Mouse (Mus musculus) CH12.LX (cell line): Measurements from ENCODE around the gene Cnot11. TPM values are rescaled to one million over a fixed set of nuclear protein-coding genes. Genes with fewer than 3 reads are reported as not detected.

ENCODE experiments used
- DNase-seq: peaks from one replicate; pipeline ENCODE4 v3.0.0-alpha.2; 2013; ENCODE audit errors: extremely low read depth
- H3K27ac ChIP-seq: 2 replicates; pipeline ENCODE4 v1.5.1; 2012; ENCODE audit warnings: low read depth, mild to moderate bottlenecking, control low read depth, moderate library complexity; ENCODE audit not compliant: insufficient read depth
- H3K27me3 ChIP-seq: replicated peaks from 2 replicates; pipeline ENCODE3; 2012; ENCODE audit warnings: inconsistent platforms
- H3K36me3 ChIP-seq, 2 experiments: replicated peaks in 1 of 2; 2 replicates each; pipeline versions ENCODE3 to v1.6.1; 2012; ENCODE audit warnings: inconsistent platforms in 1 of 2, low read length in 1 of 2, mild to moderate bottlenecking in 1 of 2, mixed read lengths in 1 of 2, moderate library complexity in 1 of 2; ENCODE audit not compliant: control insufficient read depth in 1 of 2, insufficient read depth in 1 of 2
- H3K4me1 ChIP-seq, 2 experiments: 2 replicates each; pipeline ENCODE4 v1.6.1; 2012; ENCODE audit warnings: inconsistent platforms in 1 of 2, moderate library complexity in 1 of 2; ENCODE audit not compliant: insufficient read depth in 2 of 2, control insufficient read depth in 1 of 2
- H3K4me2 ChIP-seq: 2 replicates; pipeline ENCODE4 v1.6.1; 2012; ENCODE audit warnings: low read depth, mild to moderate bottlenecking, control low read depth; ENCODE audit not compliant: poor library complexity, insufficient read depth, severe bottlenecking
- H3K4me3 ChIP-seq, 3 experiments: fragments of 150-350 bp in 1 of 3; sonication (generic) in 1 of 3; replicated peaks in 1 of 3; 2 replicates each; pipeline versions ENCODE3 to v1.5.1; 2011 to 2012; ENCODE audit warnings: low read depth in 2 of 3, low read length in 2 of 3, mild to moderate bottlenecking in 2 of 3, moderate library complexity in 2 of 3, control low read depth in 1 of 3, improper control_type of control experiment in 1 of 3, inconsistent platforms in 1 of 3, mixed read lengths in 1 of 3; ENCODE audit not compliant: poor library complexity in 1 of 3
- H3K79me2 ChIP-seq: replicated peaks from 2 replicates; pipeline ENCODE4 v1.6.1; 2012; ENCODE audit warnings: mild to moderate bottlenecking, moderate library complexity; ENCODE audit not compliant: control insufficient read depth, poor library complexity, insufficient read depth, severe bottlenecking; ENCODE audit errors: extremely low read depth
- H3K9ac ChIP-seq: 2 replicates; pipeline ENCODE4 v1.6.1; 2012; ENCODE audit warnings: low read depth, mild to moderate bottlenecking, control low read depth, moderate library complexity; ENCODE audit not compliant: insufficient read depth
- H3K9me3 ChIP-seq: replicated peaks from 2 replicates; pipeline ENCODE3; 2012; ENCODE audit warnings: low read length, inconsistent platforms, mixed read lengths
- BHLHE40 ChIP-seq: IDR thresholded peaks from 2 replicates; pipeline ENCODE4 v1.6.1; 2011; ENCODE audit warnings: mild to moderate bottlenecking, low read depth, low read length, improper control_type of control experiment
- CHD2 ChIP-seq: IDR thresholded peaks from 2 replicates; pipeline ENCODE4 v1.6.1; 2011; ENCODE audit warnings: low read length, improper control_type of control experiment
- E2F4 ChIP-seq: IDR thresholded peaks from 2 replicates; pipeline ENCODE4 v1.6.1; 2011; ENCODE audit warnings: low read depth, low read length, improper control_type of control experiment; ENCODE audit not compliant: insufficient replicate concordance
- ELF1 ChIP-seq: IDR thresholded peaks from 2 replicates; pipeline ENCODE4 v1.6.1; 2014; ENCODE audit warnings: low read depth, mild to moderate bottlenecking, inconsistent platforms, low read length, improper control_type of control experiment
- EP300 ChIP-seq: IDR thresholded peaks from 2 replicates; pipeline ENCODE4 v1.6.1; 2011; ENCODE audit warnings: low read length, improper control_type of control experiment
- ETS1 ChIP-seq: conservative IDR thresholded peaks from 2 replicates; pipeline ENCODE4 v1.6.1; 2012; ENCODE audit warnings: low read depth, mild to moderate bottlenecking, inconsistent platforms, low read length, improper control_type of control experiment, moderate library complexity
- KAT2A ChIP-seq: IDR thresholded peaks from 2 replicates; pipeline ENCODE4 v1.6.1; 2012; ENCODE audit warnings: low read length, improper control_type of control experiment, inconsistent platforms; ENCODE audit not compliant: insufficient replicate concordance
- MAFK ChIP-seq: IDR thresholded peaks from 2 replicates; pipeline ENCODE4 v1.6.1; 2011; ENCODE audit warnings: low read length, improper control_type of control experiment; ENCODE audit not compliant: insufficient replicate concordance
- MEF2A ChIP-seq: IDR thresholded peaks from 2 replicates; pipeline ENCODE4 v1.6.1; 2014; ENCODE audit warnings: low read depth, mild to moderate bottlenecking, inconsistent platforms, low read length, improper control_type of control experiment, borderline replicate concordance
- MXI1 ChIP-seq: IDR thresholded peaks from 2 replicates; pipeline ENCODE4 v1.6.1; 2011; ENCODE audit warnings: mild to moderate bottlenecking, low read depth, low read length, improper control_type of control experiment
- NELFE ChIP-seq: IDR thresholded peaks from 2 replicates; pipeline ENCODE4 v1.6.1; 2011; ENCODE audit warnings: low read depth, low read length, improper control_type of control experiment
- POLR2A ChIP-seq: IDR thresholded peaks from 2 replicates; pipeline ENCODE4 v1.6.1; 2011; ENCODE audit warnings: low read depth, mild to moderate bottlenecking, improper control_type of control experiment, low read length
- POLR2AphosphoS2 ChIP-seq: IDR thresholded peaks from 2 replicates; pipeline ENCODE4 v1.6.1; 2011; ENCODE audit warnings: low read depth, low read length, improper control_type of control experiment
- RCOR1 ChIP-seq: conservative IDR thresholded peaks from 2 replicates; pipeline ENCODE4 v1.6.1; 2012; ENCODE audit warnings: low read depth, mild to moderate bottlenecking, inconsistent platforms, low read length, improper control_type of control experiment
- TBP ChIP-seq: conservative IDR thresholded peaks from 2 replicates; pipeline ENCODE4 v1.6.1; 2011; ENCODE audit warnings: low read depth, low read length, improper control_type of control experiment
- UBTF ChIP-seq: IDR thresholded peaks from 2 replicates; pipeline ENCODE4 v1.6.1; 2012; ENCODE audit warnings: low read depth, mild to moderate bottlenecking, inconsistent platforms, low read length, improper control_type of control experiment, moderate library complexity
- ZNF384 ChIP-seq: IDR thresholded peaks from 2 replicates; pipeline ENCODE4 v1.6.1; 2012; ENCODE audit warnings: low read depth, low read length, improper control_type of control experiment, inconsistent platforms
- dilution Hi-C: fragments of 300-500 bp; cut with MboI; formaldehyde crosslinking; loops from 2 replicates; pipeline ENCODE4 v1.14.3; 2020; ENCODE audit warnings: low sequenced_read_pairs; ENCODE audit not compliant: extremely low pct_unique_long_range_greater_than_20kb, extremely low pct_ligation_motif_present
- in situ Hi-C: fragments of 300-500 bp; cut with MboI; formaldehyde crosslinking; loops from 3 replicates; pipeline ENCODE4 v1.14.3; 2019; ENCODE audit warnings: low sequenced_read_pairs, low pct_ligation_motif_present, low pct_unique_long_range_greater_than_20kb, mixed read lengths
- polyA plus RNA-seq: library from polyadenylated mRNA; unstranded; fragments of >175 nt; gene quantifications from 2 replicates; pipeline ENCODE4 v1.2.1, GENCODE M21; 2012; ENCODE audit warnings: low read depth; ENCODE audit not compliant: insufficient read length
- total RNA-seq, 2 experiments: library from RNA; depleted of rRNA; stranded (reverse); fragments of 300-350 nt in 1 of 2; fragments of >200 nt in 1 of 2; gene quantifications; 2 replicates each; pipeline ENCODE4 v1.2.3; 2012 to 2014

Cnot11 gene
- total and polyA plus RNA-seq, 3 experiments, result 15.3 to 34.9 (median 28.6) TPM

DNA sequence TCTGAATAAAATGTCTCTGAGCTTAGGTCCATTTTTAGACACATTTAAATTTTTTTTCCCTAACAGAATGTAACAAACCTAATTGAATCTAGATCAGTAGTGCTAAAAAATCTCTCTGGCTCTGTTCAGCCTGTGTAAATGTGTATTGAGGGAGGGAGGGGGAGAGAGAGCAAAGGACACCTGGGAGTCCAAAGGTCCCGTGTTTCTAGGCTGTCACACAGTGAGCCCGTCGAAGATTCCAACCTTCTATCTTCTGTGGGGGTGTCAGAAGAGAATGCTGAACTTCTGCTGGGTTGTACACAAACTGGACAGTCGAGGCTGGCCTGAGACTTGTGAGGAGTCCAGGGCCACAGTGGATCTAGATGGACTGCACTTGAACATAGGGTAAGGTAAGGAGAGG is 57.3 kb downstream of the Cnot11 start:
- in situ Hi-C loops, result no loop called here
- dilution Hi-C loops, result no loop called here
- TF ChIP-seq ZNF384 (no peak), RCOR1 (no peak)
- Histone ChIP-seq H3K36me3 (no peaks in the 10 kb centered on the region), H3K27me3 (no peaks in the 10 kb centered on the region), H3K4me2 (no peak overlapping the region), H3K9me3 (no peaks in the 10 kb centered on the region), H3K9ac (no peak overlapping the region), H3K79me2 (no peaks in the 10 kb centered on the region), H3K27ac (no peak overlapping the region), H3K4me1 (peaks cover 0 to 5% of the 10 kb centered on the region in 2 experiments; a peak in 1 of 4 replicates), H3K4me3 (no peak overlapping the region)
- DNase-seq, result no peak

DNA sequence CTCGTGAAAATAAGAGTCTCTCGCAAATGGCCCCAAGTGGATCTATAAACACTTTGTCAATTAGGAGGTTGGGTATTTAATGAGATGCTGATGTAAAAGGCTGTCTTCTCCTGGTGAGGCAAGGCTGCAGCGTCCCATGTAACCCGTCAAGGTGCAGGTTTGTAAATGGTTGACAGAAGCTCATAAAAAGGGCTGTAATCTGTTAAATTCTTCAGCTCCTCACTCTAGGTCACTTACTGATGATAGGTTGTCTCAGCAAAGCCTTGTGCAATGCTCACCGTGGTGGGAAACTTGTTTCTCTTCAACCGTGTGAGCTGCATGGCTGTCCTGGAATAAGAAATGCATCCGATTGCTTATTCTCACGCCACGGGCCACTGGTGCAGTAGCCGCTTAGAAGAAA is 59.0 kb downstream of the Cnot11 start:
- Histone ChIP-seq H3K4me1 (peaks cover 0 to 5% of the 10 kb centered on the region in 2 experiments; a peak in 2 of 4 replicates), H3K4me3 (no peak overlapping the region), H3K79me2 (no peaks in the 10 kb centered on the region), H3K4me2 (no peak overlapping the region), H3K27ac (no peak overlapping the region), H3K9me3 (no peaks in the 10 kb centered on the region), H3K9ac (no peak overlapping the region), H3K27me3 (no peaks in the 10 kb centered on the region), H3K36me3 (no peaks in the 10 kb centered on the region)
- TF ChIP-seq RCOR1 (no peak), ETS1 (no peak), CHD2 (no peak), TBP (no peak), MAFK (no peak), NELFE (no peak), UBTF (no peak), MXI1 (no peak), POLR2A (no peak), EP300 (no peak), BHLHE40 (no peak), POLR2AphosphoS2 (no peak), ELF1 (no peak), KAT2A (no peak), E2F4 (no peak), MEF2A (no peak)
- no peak for DNase-seq
- in situ Hi-C loops (no loop called here), dilution Hi-C loops (no loop called here)

Other genes with a start within 250 kb of the Cnot11 start
- gene Rpl31, start 167.2 kb upstream of the Cnot11 start, total RNA-seq (2012; rRNA removed), result 1,766 and 2,121 TPM in 2 replicates
- 1,044 and 1,145 TPM in 2 replicates for gene Rpl31, start 167.2 kb upstream of the Cnot11 start, total RNA-seq (2014; rRNA removed)
- 795 and 949 TPM in 2 replicates for gene Rpl31, start 167.2 kb upstream of the Cnot11 start, polyA plus RNA-seq
- gene Tbc1d8, start 56.2 kb upstream of the Cnot11 start, total RNA-seq (2012; rRNA removed), result 0.81 and 0.88 TPM in 2 replicates
- gene Tbc1d8, start 56.2 kb upstream of the Cnot11 start, total RNA-seq (2014; rRNA removed), result 0.16 and 0.30 TPM in 2 replicates
- 1.4 and 1.8 TPM in 2 replicates for gene Tbc1d8, start 56.2 kb upstream of the Cnot11 start, polyA plus RNA-seq
- gene Rnf149, start 42.4 kb downstream of the Cnot11 start, total RNA-seq (2012; rRNA removed), result 12.6 and 16.6 TPM in 2 replicates
- 21.5 and 22.7 TPM in 2 replicates for gene Rnf149, start 42.4 kb downstream of the Cnot11 start, total RNA-seq (2014; rRNA removed)
- gene Rnf149, start 42.4 kb downstream of the Cnot11 start, polyA plus RNA-seq, result 31.3 and 32.3 TPM in 2 replicates
- not detected in 2 replicates for gene Creg2, start 116.5 kb downstream of the Cnot11 start, total RNA-seq (2012; rRNA removed)
- not detected in 2 replicates for gene Creg2, start 116.5 kb downstream of the Cnot11 start, total RNA-seq (2014; rRNA removed)
- not detected in 2 replicates for gene Creg2, start 116.5 kb downstream of the Cnot11 start, polyA plus RNA-seq
- not detected in 2 replicates for gene Rfx8, start 186.0 kb downstream of the Cnot11 start, total RNA-seq (2012; rRNA removed)
- gene Rfx8, start 186.0 kb downstream of the Cnot11 start, total RNA-seq (2014; rRNA removed), result not detected in 2 replicates
- not detected in 2 replicates for gene Rfx8, start 186.0 kb downstream of the Cnot11 start, polyA plus RNA-seq